Mouse (Mus musculus) heart, embryonic 11.5 days (tissue): Measurements from ENCODE around the gene Atg7. TPM values are rescaled to one million over a fixed set of nuclear protein-coding genes. Genes with fewer than 3 reads are reported as not detected.

ENCODE experiments used
- ATAC-seq: fragments of 200-750 bp; cut with Nextera tagmentation; replicated peaks from 2 replicates; pipeline ENCODE4 v1.8.0; 2017; ENCODE audit warnings: moderate library complexity; ENCODE audit not compliant: insufficient number of reproducible peaks, low FRiP score, low TSS enrichment
- H3K27ac ChIP-seq: fragments of 300-500 bp; sonication (generic); 2 replicates; pipeline ENCODE4 v1.5.1; 2014; ENCODE audit warnings: mild to moderate bottlenecking, low read depth, low read length
- H3K27me3 ChIP-seq: fragments of 300-500 bp; sonication (generic); 2 replicates; pipeline ENCODE4 v1.6.1; 2014; ENCODE audit warnings: mild to moderate bottlenecking, low read length, mixed read lengths; ENCODE audit not compliant: control insufficient read depth, insufficient read depth
- H3K36me3 ChIP-seq: fragments of 300-500 bp; sonication (generic); 2 replicates; pipeline ENCODE4 v1.6.1; 2014; ENCODE audit warnings: mild to moderate bottlenecking, low read length, moderate library complexity, mixed read lengths; ENCODE audit not compliant: control insufficient read depth, insufficient read depth
- H3K4me1 ChIP-seq: fragments of 300-500 bp; sonication (generic); 2 replicates; pipeline ENCODE4 v1.6.1; 2014; ENCODE audit warnings: low read length; ENCODE audit not compliant: control insufficient read depth, insufficient read depth
- H3K4me2 ChIP-seq: fragments of 300-500 bp; sonication (generic); 2 replicates; pipeline ENCODE4 v1.6.1; 2014; ENCODE audit warnings: mild to moderate bottlenecking, moderate library complexity
- H3K4me3 ChIP-seq: fragments of 300-500 bp; sonication (generic); 2 replicates; pipeline ENCODE4 v1.5.1; 2014; ENCODE audit warnings: low read depth, low read length
- H3K9ac ChIP-seq: fragments of 300-500 bp; sonication (generic); 2 replicates; pipeline ENCODE4 v1.6.1; 2014; ENCODE audit warnings: mild to moderate bottlenecking, low read depth, low read length, moderate library complexity
- H3K9me3 ChIP-seq: fragments of 300-500 bp; sonication (generic); replicated peaks from 2 replicates; pipeline ENCODE4 v1.6.1; 2016; ENCODE audit warnings: low read length; ENCODE audit not compliant: control insufficient read depth
- WGBS: fragments of 180-500 bp; shearing (Covaris S2); extraction: QIAGEN DNeasy Blood & Tissue Kit; methylation state at CpG from one replicate; pipeline ENCODE4 v1.1.7; 2014; ENCODE audit not compliant: insufficient replicate concordance; 5-methylcytosine and 5-hydroxymethylcytosine counted together
- polyA plus RNA-seq: library from polyadenylated mRNA; unstranded; fragments of >200 nt; fragmentation: Nextera tagmentation; extraction: Ambion mirVana; gene quantifications from 2 replicates; pipeline ENCODE4 v1.2.1, GENCODE M21; 2014

Gene Atg7
- polyA plus RNA-seq, 1 experiment from 2014 or later = 16.9 TPM

- H3K27me3 ChIP-seq = no peaks in the 10 kb centered on the region
- H3K4me1 ChIP-seq = peaks cover 83% of the 10 kb centered on the region
- no peak overlapping the region for H3K4me2 ChIP-seq
- ATAC-seq = no peak
- H3K27ac ChIP-seq = peak overlapping the region; percentile 96
- H3K9ac ChIP-seq = peak overlapping the region; percentile 23; the same call in 1 of the 2 replicates
- H3K36me3 ChIP-seq = no peaks in the 10 kb centered on the region
- WGBS = 22% methylated on average over 4 of the region's 4 CpGs
- H3K9me3 ChIP-seq = no peaks in the 10 kb centered on the region
- H3K4me3 ChIP-seq = no peak overlapping the region
Observed at GRCm38 (mm10) chr6:114876033-114876432, 233.1 kb downstream of the Atg7 start.

- no peak overlapping the region for H3K4me3 ChIP-seq
- H3K27ac ChIP-seq = peak overlapping the region; percentile 96; the same call in 1 of the 2 replicates
- no peaks in the 10 kb centered on the region for H3K9me3 ChIP-seq
- no peak overlapping the region for H3K4me2 ChIP-seq
- H3K27me3 ChIP-seq = no peaks in the 10 kb centered on the region
- H3K4me1 ChIP-seq = peaks cover 86% of the 10 kb centered on the region
- ATAC-seq = no peak
- 77% methylated on average over 6 of the region's 6 CpGs for WGBS
- no peak overlapping the region for H3K9ac ChIP-seq
- no peaks in the 10 kb centered on the region for H3K36me3 ChIP-seq
Observed at GRCm38 (mm10) chr6:114876546-114876945, 233.6 kb downstream of the Atg7 start.

DNA sequence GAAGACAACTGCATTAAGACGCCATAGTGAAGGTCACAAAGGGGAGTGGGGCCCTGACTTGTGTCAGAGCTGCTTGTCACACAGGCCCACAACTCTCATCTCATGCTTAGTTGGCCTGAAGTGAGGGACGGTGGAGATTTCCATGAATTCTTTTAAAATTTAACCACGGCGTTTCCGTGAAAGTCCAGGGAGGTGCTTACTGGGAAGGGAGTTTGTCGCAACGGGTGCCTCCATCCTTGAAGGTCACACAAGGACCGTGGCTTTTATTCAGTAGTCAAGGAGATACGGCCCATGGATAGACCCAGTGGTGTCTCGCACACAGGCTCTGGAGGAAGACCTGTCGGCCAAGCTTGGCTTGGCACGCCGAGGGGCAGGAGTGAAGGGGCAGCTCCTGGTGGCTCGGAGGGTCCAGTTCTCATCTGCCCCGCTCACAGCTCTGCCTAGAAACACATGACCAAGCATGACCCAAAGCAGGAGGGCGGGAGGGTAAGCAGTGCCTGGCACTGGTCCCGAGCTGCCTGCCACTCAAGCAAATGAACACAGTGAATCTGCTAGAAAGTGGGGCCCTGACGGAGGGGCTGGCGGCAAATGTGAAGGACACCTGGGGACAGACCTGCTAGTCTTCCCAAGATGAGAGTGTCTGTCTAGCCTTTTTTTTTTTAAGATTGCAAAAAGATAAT is 236.1 kb downstream of the Atg7 start:
- H3K27ac ChIP-seq = peak overlapping the region; percentile 0; the same call in 1 of the 2 replicates

GRCm38 (mm10) chr6:114880798-114881197 is 237.9 kb downstream of the Atg7 start:
- H3K4me3 ChIP-seq = no peak overlapping the region
- H3K27me3 ChIP-seq = no peaks in the 10 kb centered on the region
- no peak overlapping the region for H3K27ac ChIP-seq
- H3K9ac ChIP-seq = no peak overlapping the region
- H3K4me2 ChIP-seq = no peak overlapping the region
- no peaks in the 10 kb centered on the region for H3K9me3 ChIP-seq
- H3K36me3 ChIP-seq = no peaks in the 10 kb centered on the region
- peaks cover 91% of the 10 kb centered on the region for H3K4me1 ChIP-seq
- WGBS = 28% methylated on average over 4 of the region's 4 CpGs
- ATAC-seq = no peak

More for the DNA sequence above, 236.1 kb downstream of the Atg7 start:
- H3K9me3 ChIP-seq = no peaks in the 10 kb centered on the region
- H3K36me3 ChIP-seq = no peaks in the 10 kb centered on the region
- H3K4me3 ChIP-seq = no peak overlapping the region
- whole genome bisulfite sequencing = 71% methylated on average over 19 of the region's 19 CpGs
- H3K9ac ChIP-seq = no peak overlapping the region
- ATAC-seq = no peak
- H3K4me1 ChIP-seq = peaks cover 97% of the 10 kb centered on the region
- no peak overlapping the region for H3K4me2 ChIP-seq
- no peaks in the 10 kb centered on the region for H3K27me3 ChIP-seq

DNA sequence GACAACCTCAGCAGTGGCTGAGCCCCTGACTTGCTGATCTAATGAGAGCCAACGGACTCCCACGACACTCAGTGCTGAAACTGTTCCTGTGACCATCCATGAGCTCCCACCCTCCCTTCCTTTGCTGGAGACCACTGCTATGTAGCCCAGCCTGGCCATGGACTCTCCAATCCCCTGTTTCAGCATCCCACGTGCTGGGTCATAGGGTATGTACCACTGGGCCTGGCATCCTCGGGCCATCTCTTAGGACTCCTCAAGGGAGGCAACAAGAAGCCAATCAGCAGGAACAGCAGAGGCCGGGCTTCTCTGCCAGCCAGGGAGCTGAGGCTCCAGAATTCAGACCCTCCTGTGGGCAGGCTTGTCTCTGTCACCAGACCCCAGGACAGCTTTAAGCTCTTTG is 239.3 kb downstream of the Atg7 start:
- Histone ChIP-seq H3K9ac (peak overlapping the region; percentile 18; the same call in 1 of the 2 replicates), H3K27me3 (no peaks in the 10 kb centered on the region), H3K9me3 (no peaks in the 10 kb centered on the region), H3K4me2 (no peak overlapping the region), H3K36me3 (no peaks in the 10 kb centered on the region), H3K4me3 (no peak overlapping the region), H3K27ac (peak overlapping the region; percentile 81), H3K4me1 (peaks cover 87% of the 10 kb centered on the region)
- WGBS = 51% methylated on average over 5 of the region's 5 CpGs
- no peak for ATAC-seq

DNA sequence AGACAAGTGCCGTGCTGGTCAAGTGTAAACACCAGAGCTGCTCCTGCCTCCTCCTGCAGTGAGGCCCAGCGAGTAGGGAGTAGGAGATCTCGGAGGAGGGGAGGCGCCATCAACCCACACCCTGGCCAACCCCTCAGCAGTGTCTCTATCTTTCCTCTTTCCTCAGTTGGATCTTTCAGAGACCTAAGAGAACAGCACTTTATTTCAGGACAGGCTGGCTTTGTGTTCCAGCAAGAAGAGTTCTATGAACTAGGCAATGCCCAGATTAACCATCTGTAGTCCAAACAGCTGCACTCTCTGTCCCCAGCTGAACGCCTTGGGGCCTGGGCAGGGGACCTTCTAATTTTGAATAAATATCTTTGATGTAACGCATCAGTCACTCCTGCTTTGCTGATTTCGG is 239.8 kb downstream of the Atg7 start:
- H3K9me3 ChIP-seq = no peaks in the 10 kb centered on the region
- H3K27me3 ChIP-seq = no peaks in the 10 kb centered on the region
- H3K9ac ChIP-seq = peak overlapping the region; percentile 18; the same call in 1 of the 2 replicates
- peaks cover 86% of the 10 kb centered on the region for H3K4me1 ChIP-seq
- ATAC-seq = no peak
- peak overlapping the region; percentile 81 for H3K27ac ChIP-seq
- WGBS = 35% methylated on average over 7 of the region's 7 CpGs
- peak overlapping the region; percentile 40; the same call in 1 of the 2 replicates for H3K4me2 ChIP-seq
- no peaks in the 10 kb centered on the region for H3K36me3 ChIP-seq
- H3K4me3 ChIP-seq = no peak overlapping the region

GRCm38 (mm10) chr6:114883261-114883740 is 240.4 kb downstream of the Atg7 start:
- peak; percentile 59; the same call in 1 of the 2 replicates for ATAC-seq
- no peak overlapping the region for H3K4me3 ChIP-seq
- WGBS = 4% methylated on average over 9 of the region's 9 CpGs
- H3K4me2 ChIP-seq = peak overlapping the region; percentile 40
- no peaks in the 10 kb centered on the region for H3K9me3 ChIP-seq
- H3K27ac ChIP-seq = peak overlapping the region; percentile 81
- no peaks in the 10 kb centered on the region for H3K27me3 ChIP-seq
- peaks cover 84% of the 10 kb centered on the region for H3K4me1 ChIP-seq
- no peaks in the 10 kb centered on the region for H3K36me3 ChIP-seq
- H3K9ac ChIP-seq = peak overlapping the region; percentile 64; the same call in 1 of the 2 replicates

DNA sequence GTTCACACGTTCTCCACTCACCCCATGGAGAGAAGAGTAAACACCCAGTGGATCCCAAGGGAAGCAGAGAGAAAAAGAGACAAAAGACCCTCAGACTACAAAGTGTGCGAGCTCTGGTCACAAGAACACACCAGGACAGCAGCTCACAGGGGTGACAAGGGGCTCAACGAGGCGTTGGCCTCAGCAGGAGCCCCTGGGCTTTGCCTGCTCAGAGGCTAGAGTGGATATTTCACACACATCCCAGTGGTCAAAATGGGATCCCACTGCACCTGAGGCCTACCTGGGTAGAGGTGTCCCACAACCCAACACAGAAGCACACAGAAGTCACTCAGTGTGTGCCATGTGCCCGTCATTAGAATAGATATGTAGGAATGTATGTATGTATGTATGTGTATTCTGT is 242.2 kb downstream of the Atg7 start:
- H3K36me3 ChIP-seq = no peaks in the 10 kb centered on the region; the same call in 1 of the 2 replicates
- H3K9ac ChIP-seq = 0 out of 2 replicates have a peak overlapping the region, but pooled peaks have one; percentile 22
- 0 out of 2 replicates have a peak overlapping the region, but pooled peaks have one; percentile 29 for H3K27ac ChIP-seq
- H3K27me3 ChIP-seq = no peaks in the 10 kb centered on the region
- H3K4me1 ChIP-seq = peaks cover 80% of the 10 kb centered on the region
- 74% methylated on average over 5 of the region's 5 CpGs for WGBS
- ATAC-seq = no peak
- H3K4me2 ChIP-seq = no peak overlapping the region
- H3K9me3 ChIP-seq = no peaks in the 10 kb centered on the region
- no peak overlapping the region for H3K4me3 ChIP-seq
